Mouse (Mus musculus) left cerebral cortex, adult 18-20 months (tissue): Measurements from ENCODE around the gene Tmem233. TPM values are rescaled to one million over a fixed set of nuclear protein-coding genes. Genes with fewer than 3 reads are reported as not detected.

Experiments
- DNase-seq, 2 experiments: peaks; one replicate each; pipeline ENCODE4 v3.0.0; 2021 to 2022; ENCODE audit warnings: low spot score in 2 of 2, mixed read lengths in 1 of 2
- long read RNA-seq, 2 experiments: library from polyadenylated mRNA; stranded (forward); transcript quantifications; one replicate each; pipeline ENCODE4 v2.0.0; 2021
- total RNA-seq, 2 experiments: library from RNA; stranded (reverse); gene quantifications; 2 replicates each; pipeline ENCODE4 v1.2.3; 2021

The Tmem233 gene
- not detected for total RNA-seq
- long read RNA-seq, experiment 1, result 0 reads
- long read RNA-seq, experiment 2, result 0 reads

DNA sequence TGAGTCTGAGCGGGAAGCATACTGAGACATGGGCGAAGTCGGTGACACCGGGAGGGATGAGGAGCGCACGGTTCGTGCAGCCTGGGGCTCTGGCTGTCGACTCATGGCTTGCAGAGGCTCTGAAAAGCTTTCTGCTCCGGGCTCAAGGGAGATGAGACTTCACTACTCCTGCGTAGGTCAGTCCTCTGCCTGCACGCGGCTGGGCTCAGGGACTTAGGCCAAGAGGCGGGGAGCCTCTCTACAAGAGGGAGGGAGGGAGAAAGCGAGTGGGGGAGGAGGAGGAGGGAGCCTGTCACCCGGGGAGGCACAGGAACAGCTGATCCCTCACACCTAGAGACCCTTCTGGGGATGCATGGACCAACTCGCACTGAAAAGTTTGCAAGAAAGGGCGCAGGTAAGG is at the start of gene Tmem233:
Gene Tmem233, minus strand, starts transcription at position 164 of the 400 bp plus-strand sequence.
- no peak for DNase-seq

DNA sequence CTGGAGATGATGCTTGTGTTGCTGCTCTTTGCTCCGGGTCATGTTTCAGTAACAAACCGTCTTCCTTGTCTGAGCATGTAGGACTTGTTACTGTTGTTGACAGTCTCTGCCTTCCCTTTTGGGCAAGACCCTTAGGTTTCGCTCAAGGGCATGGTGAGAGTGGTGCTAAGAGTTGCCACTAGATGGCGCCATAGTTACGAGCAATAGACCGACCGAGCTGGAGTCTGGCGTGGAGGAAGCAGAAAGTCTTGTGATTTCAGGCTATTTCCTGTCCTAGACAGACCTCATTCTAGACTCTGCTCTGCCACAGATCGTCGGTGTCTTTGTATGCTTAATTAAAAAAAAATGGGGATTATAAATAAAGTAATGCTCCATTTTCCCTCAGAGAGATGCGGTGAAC is 40.3 kb upstream of the Tmem233 start:
- peak; percentile 85 to 87 for DNase-seq

DNA sequence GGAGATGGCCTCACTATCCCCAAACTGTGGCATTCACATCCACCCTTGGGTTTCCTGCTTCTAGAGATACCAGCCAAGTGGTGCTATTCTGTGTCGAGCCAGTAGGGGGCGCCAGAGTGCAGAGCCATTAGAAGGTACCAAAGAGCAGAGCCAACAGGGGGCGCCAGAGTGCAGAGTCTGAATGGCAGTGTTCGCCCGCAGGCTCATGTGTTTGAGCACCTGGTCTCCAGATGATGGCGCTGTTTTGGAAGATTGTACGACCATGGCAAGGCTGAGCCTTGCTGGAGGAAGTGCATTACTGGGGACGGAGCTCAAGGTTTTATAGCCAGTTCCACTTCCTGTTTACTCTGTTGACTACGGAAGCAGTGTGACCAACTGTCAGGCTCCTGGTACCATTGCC is 33.5 kb upstream of the Tmem233 start:
- peak; percentile 7 to 38 for DNase-seq

DNA sequence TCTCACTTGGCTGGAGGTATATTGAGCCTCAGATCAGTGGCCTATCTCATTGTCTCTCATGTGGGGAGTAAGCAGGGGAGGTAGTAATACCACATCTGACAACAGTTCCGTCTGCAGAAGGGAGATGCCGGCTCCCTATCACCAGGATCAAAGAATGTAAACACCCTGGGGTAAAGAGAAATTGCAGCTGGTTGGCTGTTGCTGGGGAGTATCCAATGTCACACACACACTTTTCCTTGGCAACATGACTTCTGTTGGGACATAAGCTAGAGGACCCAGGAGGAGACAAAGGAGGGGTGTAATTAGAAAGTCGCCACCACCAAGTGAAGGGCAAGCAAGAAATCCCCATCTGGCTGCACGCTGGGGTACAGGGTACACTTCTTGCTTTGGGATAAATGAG is 33.1 kb upstream of the Tmem233 start:
- no peak for DNase-seq

DNA sequence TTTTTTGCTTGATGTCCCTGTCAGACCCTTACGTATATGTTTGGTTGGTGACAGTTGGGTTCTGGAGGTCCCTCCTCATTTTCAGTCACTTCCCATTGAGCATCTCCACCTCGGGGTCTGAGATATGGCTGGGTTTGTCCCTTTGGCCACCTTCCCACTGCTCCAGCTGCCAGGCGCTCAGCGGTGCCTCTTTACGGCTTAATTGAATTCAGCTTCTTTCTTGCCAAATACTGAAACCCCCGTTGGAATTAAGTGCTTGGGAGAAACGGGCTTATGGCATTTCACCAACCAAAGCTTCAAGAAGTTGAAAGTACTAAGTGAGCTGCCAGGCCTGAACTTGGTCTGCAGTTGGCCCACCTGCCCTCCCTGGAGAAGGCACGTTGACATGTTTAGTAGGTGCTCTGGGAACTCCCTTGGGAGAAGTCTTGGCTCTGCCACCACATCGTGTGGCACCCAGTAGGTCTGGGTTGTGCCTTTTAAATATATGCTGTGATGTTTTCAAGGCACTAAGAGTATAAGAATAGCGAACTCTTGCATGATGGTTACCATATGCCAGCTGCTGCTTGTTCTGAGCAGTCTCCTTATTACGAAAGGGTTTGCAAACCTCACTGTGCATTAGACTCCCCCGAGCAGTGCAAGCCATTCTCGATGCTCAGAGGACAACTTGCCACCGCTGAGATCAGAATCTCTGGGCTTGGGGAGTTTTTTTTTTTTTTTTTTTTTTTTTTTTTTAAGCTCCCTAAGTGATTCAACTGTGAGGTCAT is 32.2 kb upstream of the Tmem233 start:
- no peak for DNase-seq

DNA sequence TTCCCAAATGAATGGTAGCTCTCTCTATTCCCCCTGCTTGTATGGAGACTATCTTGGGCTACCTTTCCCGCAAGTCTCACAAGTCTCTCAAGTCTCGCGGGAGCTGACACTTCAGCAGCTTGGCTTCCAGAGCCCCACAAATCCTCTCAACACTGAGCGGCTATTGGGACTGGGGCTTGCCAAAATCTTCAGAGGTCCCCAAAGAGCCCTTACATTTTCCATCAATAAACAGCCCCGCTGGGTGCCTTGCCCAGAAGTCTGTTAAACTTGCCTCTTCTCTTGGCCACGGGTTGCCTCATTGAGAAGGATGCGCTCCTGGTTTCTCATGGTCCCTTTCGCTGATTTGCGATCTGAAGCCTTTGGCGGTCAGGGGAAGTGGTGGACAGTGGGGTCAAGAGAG is 25.6 kb upstream of the Tmem233 start:
- DNase-seq, result no peak

DNA sequence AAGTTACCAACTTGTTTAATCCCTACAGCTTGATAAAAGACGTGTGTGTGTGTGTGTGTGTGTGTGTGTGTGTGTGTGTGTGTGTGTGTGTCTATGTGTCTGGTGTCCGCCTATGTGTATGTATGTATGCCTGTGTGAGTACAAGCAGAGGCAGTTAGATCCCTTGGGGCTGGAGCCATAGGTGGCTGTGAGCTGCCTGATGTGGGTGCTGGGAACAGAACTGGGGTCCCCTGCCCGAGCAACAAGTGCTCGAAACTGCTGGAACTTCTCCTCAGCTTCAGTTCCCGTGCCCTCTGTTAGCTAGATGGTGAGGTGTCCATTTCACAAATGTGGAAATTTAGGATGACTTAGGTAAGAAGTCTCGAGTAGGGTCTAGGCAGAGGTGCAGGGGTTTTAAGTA is 1.2 kb upstream of the Tmem233 start:
- no peak for DNase-seq

DNA sequence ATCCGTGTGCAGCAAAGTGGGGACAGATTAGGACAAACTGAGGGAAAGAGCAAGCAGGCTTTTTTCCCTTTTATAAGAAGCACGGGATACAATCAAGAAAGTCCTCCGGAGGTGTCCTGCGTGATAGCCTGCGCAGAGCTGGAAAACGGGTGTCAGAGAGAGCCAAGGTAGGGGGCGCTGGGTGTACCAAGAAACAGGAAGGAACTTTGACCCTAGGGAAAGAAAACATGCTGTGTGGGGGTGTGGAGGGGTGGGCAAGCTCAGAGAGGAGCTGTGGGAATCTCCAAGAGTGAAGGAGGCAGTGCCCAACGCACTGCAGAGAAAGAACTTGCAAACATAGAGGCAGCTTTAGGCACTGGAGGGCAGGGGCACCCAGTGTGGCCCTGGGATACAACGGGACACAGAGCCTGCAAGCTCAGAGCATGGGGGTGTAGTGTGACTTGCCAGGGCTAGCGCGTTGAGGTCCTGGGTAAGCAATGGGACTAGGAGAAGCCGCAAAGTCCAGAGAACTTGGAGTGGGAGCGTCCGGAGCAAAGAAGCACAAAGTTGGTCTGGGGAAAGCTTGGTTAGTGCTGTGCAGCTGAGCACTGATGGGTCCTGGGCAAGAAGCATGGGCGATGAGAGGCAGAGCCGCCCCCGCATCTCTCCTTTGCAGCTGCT is 673 bp downstream of the Tmem233 start:
- DNase-seq, result no peak

DNA sequence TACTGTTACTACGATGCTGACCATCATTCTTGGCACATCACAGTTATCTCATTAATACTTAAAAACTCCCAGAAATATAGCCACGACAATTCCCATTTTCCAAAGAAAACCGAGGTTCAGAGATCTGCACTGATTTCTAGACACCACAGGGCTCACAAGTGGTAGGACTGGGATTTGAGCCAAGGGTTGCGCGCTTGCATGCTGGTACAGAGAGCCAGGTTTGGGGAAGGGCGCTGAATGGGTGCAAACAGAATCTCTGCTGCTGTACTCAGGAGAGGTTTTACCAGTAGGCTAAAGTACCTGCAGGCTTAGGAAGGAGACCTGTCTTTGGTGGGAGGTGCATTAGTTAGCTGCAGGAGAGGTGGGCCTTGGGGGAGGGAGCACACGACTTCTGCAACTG is 1.4 kb downstream of the Tmem233 start:
- no peak for DNase-seq

DNA sequence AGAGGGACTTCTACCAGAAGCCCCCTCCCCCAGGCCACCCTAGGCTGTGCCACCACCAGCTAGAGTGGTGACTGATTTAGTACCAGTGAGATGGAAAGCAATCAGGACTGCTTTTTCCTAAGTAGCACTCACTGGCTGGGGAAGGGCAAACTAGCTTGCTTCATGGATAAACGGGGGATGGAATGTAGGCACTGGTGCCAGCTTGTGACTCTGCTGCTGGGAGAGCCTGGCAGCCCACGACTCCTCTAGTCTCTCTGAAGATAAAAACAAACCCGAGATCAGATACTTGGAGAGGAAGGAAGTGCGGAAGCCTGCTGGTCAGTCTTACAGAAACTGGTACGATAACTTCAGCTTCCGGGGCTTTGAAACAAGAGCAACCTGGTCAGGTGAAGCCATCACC is 2.3 kb downstream of the Tmem233 start:
- peak in 1 of 2 experiments; percentile 9 for DNase-seq

DNA sequence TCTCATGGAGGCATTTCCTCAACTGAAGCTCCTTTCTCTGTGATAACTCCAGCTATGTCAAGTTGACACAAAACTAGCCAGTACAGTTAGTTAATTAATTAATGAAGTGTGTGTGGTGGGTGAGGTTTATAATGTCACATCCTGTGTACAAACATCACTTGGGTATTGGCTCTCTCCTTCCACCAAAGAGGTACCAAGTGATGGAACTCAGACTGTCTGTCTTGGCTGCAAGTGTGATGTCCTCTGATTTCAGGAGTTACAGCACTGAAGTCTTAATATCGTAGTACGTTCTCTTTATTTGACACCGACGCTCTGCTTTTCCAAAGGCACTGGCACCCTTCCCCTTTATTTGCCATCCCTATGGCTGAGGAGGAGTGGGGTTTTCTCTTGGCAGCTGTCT is 13.4 kb downstream of the Tmem233 start:
- DNase-seq, result no peak

DNA sequence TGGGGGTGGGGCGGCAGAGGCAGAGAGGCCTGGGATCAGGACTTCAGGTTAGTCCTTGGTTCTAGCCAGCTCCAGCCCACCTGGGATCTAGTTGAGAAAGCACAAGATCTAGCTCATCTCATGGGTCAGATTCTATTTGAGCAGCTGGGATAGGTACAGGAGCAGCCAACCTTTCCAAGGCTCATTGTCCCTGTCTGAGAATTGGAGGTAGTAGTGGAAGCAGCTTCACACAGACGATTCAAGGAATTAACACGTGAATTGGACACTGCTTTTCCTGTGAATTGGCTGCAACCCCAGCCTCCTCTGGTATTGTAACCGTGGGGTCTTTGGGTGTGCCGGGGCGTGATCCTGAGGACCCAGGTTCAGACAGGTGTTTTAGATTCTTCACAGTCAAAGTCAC is 30.2 kb downstream of the Tmem233 start:
- no peak for DNase-seq

DNA sequence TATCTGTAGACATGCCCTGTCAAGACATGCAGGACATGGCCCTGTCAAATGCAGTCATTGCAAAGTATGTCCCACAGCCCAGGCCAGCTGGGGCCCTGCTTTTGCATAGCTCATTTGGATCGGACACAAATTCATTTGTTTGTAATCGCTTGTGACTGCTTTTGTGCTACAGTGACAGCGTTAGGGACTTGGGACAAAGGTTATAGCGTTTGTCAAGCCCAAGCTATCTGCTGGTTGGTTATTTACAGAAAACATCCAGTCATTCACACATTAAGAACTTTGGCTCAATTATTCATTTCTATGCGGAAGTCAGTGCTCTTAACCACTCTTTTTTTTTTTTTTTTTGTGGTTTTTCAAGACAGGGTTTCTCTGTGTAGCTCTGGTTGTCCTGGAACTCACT is 30.9 kb downstream of the Tmem233 start:
- no peak for DNase-seq

DNA sequence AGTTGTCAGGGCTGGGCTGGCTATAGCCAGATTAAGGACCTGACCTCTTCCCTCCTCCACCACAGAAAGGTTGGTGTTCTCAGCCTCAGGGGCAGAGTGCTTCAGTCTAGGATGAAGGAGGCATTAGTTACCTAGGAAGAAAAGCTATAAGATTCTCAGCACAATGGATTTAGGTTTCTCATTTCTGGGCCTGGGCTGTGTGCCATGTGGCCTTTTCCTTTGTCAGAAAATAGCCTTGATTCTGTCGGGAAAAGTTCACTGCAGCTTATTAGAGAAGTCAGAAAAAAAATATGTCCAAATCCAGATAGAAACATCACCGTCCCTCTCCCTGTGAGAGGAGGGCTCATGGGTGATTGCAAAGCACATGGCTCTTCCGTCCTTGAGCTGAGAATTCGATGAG is 33.2 kb downstream of the Tmem233 start:
- no peak for DNase-seq

DNA sequence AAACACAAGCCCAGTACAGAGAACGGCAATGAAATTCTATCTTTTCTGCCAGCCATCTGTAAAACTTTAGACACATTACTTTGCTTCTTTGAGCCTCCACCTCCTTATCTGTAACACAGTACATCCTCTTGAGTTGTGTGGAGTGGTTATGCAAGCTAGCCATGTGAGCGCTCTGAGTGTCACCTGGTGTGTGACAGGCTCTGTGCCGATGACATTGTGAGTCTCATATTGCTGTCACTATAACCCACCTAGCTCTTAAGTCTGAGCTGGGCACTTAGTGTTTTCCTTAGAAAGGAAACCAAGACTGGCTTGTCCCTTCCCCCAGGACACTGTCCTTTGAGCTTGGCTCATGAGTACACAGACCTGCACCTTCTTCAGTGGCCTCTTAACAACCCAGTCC is 34.7 kb downstream of the Tmem233 start:
- DNase-seq, result no peak

DNA sequence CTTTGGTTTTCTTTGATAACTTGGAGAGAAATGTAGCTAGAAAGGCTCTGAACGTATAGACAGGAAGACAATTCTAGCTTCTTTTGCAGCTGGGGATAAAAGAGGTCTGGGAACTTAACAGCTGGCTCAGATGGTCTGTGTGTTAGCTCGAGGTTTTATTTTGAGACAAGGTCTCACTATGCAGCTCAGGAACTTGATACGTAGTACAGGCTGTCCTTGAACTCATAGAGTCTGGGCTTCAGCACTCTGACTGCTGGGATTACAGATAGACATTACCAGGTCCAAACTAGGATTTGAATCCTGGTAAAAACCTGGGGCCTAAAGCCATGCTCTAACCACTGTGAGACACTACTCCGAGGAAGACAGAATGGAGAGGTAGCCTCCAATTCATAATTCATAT is 36.8 kb downstream of the Tmem233 start:
- no peak for DNase-seq

DNA sequence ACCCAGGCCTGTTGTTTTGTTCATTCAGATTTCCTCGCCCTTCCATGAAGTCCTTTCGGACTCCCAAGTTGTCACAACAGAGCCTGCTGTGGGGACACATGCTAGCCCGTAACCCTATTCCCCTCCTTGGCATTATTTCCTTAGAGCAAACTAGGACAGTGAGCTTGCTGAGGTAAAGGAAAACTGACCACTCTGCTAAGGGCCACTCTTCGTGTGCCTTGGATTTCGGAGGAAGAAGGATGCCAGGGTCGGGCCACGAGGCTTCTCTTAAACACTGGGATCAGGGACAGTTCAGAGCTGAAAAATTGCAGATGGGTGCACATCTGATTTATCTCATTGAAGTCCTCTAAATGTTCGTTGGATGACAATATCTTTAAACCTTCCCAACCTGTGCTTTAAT is 37.5 kb downstream of the Tmem233 start:
- DNase-seq, result no peak

DNA sequence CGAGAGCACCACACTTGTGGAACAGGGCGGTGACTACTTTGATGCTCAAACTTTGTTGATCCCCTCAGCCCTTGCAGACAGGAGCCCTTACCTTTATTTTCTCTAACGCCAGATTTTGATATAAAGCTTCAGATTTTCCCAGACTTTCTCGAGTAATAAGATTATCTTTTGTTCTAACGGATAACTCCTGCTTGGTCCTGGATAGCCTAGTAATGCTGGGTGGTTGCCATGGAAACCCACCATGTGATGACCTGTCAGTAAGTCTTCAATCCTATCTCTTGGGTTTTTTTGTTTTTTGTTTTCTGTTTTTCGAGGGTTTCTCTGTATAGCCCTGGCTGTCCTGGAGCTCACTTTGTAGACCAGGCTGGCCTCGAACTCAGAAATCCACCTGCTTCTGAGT is 40.8 kb downstream of the Tmem233 start:
- no peak for DNase-seq

DNA sequence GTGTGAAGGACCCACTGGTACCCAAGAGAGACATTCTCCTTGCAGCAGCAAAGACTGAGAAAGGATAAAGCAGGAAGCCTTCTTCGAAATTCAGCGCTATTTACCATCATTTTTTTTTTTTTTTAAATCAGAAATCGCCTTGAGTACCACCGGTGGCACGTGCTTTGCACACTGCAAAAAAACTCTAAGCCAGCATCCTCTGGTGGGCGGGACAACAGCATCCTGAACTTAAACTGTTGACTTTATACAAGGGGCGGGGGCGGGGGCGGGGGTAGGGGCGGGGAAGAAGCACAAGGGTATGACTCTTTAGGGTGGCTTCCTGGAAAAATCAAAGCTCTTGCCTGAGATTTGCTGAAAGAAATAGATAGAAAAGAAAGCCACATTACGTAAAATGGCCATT is 43.3 kb downstream of the Tmem233 start:
- DNase-seq, result no peak

DNA sequence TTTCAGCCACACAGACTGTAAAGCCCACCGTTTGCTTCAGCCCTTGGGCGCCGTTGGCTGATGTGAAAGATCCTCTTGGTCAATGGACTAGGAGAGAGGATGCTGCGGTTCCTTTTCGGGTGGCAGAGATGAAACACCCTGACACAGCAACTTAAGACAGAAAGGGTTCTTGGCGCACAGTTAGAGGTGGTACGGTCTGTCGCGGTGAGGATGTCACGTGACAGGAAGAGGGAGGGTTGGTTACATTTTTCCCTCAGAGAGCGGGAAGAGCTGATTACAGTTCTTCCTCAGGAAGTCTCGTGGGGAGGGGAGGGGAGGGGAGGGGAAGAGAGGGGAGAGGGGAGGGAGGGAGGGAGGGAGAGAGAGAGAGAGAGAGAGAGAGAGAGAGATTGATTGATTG is 45.3 kb downstream of the Tmem233 start:
- DNase-seq, result no peak

DNA sequence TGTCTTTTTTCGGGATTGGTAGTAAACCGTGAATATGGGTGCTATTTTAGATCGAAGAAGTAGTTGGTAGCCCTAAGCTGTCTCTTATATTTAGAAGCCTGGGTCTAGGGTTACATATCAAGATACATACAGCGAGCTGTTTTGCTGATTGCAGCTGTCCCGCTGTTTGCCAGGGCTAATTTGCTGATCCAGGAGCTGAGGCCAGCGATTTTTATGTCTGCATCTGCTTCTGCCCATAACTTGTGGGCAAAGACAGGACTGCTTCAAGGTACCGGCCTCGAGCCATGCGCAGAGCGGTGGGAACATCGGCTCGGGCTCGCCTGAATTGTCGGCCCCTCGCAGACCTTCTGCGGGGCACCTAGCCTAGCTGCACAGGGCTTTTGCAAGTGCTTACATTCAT is 46.6 kb downstream of the Tmem233 start:
- DNase-seq, result no peak

DNA sequence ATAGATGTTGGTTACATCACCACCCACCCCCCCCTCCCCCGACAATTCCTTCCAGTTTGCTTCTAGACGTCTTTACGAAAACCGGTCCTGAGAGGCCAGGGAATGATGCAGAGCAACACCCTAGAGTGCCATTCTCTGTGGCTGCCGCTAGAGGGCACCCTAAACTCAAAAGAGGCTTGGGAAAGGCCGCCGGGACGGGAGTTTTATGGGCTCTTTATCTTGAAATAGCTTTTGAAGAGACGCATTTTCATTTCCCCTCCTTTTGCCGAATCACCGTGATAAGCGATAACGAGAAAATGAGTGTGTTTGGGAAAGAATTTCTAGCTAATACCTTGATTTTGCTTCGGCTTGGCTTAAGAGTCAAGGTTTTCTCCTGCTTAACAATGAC is 51.9 kb downstream of the Tmem233 start:
- peak; percentile 70 to 79 for DNase-seq

DNA sequence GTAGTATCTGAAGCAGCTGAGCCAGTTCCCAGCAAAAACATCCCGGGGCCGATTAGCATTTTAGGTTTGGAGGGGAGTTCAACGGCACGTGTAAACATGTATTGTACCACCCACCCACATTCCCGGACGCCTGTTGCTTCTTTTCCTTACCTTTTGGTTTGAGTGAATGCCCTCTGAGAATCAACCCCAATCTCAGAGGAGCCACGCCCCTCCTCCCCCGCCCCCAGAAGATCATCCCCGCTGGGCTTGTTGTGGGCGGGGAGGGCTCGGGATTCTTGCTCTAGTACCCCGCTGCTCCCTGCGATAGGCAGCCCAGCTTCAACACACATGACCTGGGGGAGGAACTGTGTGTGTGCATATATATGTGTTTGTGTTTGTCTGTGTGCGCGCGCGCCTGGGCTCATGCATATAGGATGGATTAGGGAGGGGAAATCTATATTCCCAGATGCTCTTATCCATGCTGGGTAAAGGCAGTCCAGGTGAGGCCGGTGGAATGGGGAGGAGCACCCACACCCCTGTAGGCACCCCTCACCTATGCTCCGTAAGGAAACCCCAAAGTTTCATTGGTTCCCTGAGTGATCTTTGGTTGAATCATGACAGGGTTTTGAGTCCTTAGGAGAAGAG is 52.4 kb downstream of the Tmem233 start:
- no peak for DNase-seq
